Mouse (Mus musculus) heart, adult 2 months (tissue): Measurements from ENCODE around the gene Med16. TPM values are rescaled to one million over a fixed set of nuclear protein-coding genes. Genes with fewer than 3 reads are reported as not detected.
A peak's percentile ranks its signal among the peaks of the same experiment; 100 is the strongest.

Source experiments
- DNase-seq, 2 experiments: peaks; one replicate each; pipeline ENCODE4 v3.0.0; 2021
- H3K27ac ChIP-seq: fragments of 200-600 bp; 2 replicates; pipeline ENCODE4 v1.8.1; 2022
- H3K27me3 ChIP-seq: fragments of 200-500 bp; 2 replicates; pipeline ENCODE4 v1.6.1; 2012; ENCODE audit warnings: mild to moderate bottlenecking, low read length, inconsistent platforms, mixed read lengths; ENCODE audit not compliant: control insufficient read depth, insufficient read depth
- H3K36me3 ChIP-seq: fragments of 200-500 bp; 2 replicates; pipeline ENCODE4 v1.6.1; 2012; ENCODE audit warnings: low read length, inconsistent platforms; ENCODE audit not compliant: control insufficient read depth, insufficient read depth
- H3K4me1 ChIP-seq: fragments of 200-500 bp; 2 replicates; pipeline ENCODE4 v1.6.1; 2011; ENCODE audit warnings: low read length; ENCODE audit not compliant: control insufficient read depth, insufficient read depth
- H3K4me3 ChIP-seq: fragments of 200-600 bp; 2 replicates; pipeline ENCODE4 v1.8.1; 2022
- H3K79me2 ChIP-seq: fragments of 200-500 bp; replicated peaks from 2 replicates; pipeline ENCODE4 v1.6.1; 2012; ENCODE audit warnings: mild to moderate bottlenecking, inconsistent platforms, low read length, moderate library complexity, mixed read lengths; ENCODE audit not compliant: control insufficient read depth, insufficient read depth
- H3K9ac ChIP-seq: fragments of 200-500 bp; 2 replicates; pipeline ENCODE4 v1.6.1; 2012; ENCODE audit warnings: low read depth, mild to moderate bottlenecking, control low read depth, inconsistent platforms, low read length, mixed read lengths
- CTCF ChIP-seq: fragments of 200-600 bp; IDR thresholded peaks from 2 replicates; pipeline ENCODE4 v1.8.1; 2022; ENCODE audit warnings: antibody characterized with exemption, mild to moderate bottlenecking, moderate library complexity
- EP300 ChIP-seq: fragments of 200-500 bp; IDR thresholded peaks from 2 replicates; pipeline ENCODE4 v1.6.1; 2011; ENCODE audit warnings: low read depth, low read length, control low read depth; ENCODE audit not compliant: insufficient read depth
- POLR2A ChIP-seq: fragments of 200-500 bp; IDR thresholded peaks from 2 replicates; pipeline ENCODE4 v1.6.1; 2011; ENCODE audit warnings: mild to moderate bottlenecking, low read depth, low read length, control low read depth; ENCODE audit not compliant: insufficient read depth
- WGBS: fragments of 180-500 bp; shearing (Covaris S2); methylation state at CpG from one replicate; pipeline ENCODE4 v1.1.7; 2018; 5-methylcytosine and 5-hydroxymethylcytosine counted together
- intact Hi-C: fragments of 180-260 bp; cut with DNase I; formaldehyde crosslinking; loops from one replicate; pipeline ENCODE4 v1.15.1; 2025
- polyA plus RNA-seq: library from polyadenylated mRNA; depleted of rRNA; stranded (reverse); fragments of >200 nt; gene quantifications from 2 replicates; pipeline ENCODE4 v1.2.3, GENCODE M21; 2012
- total RNA-seq, 2 experiments: library from RNA; stranded (reverse); gene quantifications; 2 replicates each; pipeline ENCODE4 v1.2.3; 2021

Med16 gene
- total and polyA plus RNA-seq, 3 experiments: 40.8 to 62.4 (median 54.1) TPM

- peak overlapping the region; percentile 29 for H3K9ac ChIP-seq
- TF ChIP-seq POLR2A: 0 out of 2 replicates have a peak, but pooled peaks have one; percentile 33
- no peak for TF ChIP-seq CTCF
- intact Hi-C loops: no loop called here
- H3K4me3 ChIP-seq: peak overlapping the region; percentile 97
- peak in 1 of 2 experiments; percentile 55 for DNase-seq
- peaks cover 4% of the 10 kb centered on the region for H3K4me1 ChIP-seq
- H3K27me3 ChIP-seq: no peaks in the 10 kb centered on the region
- no peaks in the 10 kb centered on the region for H3K79me2 ChIP-seq
- H3K27ac ChIP-seq: peak overlapping the region; percentile 100
- no peaks in the 10 kb centered on the region for H3K36me3 ChIP-seq
- 24% methylated on average over 14 of the region's 14 CpGs for WGBS
Measured at GRCm38 (mm10) chr10:79909092-79909922, 584 bp upstream of the Med16 start.

DNA sequence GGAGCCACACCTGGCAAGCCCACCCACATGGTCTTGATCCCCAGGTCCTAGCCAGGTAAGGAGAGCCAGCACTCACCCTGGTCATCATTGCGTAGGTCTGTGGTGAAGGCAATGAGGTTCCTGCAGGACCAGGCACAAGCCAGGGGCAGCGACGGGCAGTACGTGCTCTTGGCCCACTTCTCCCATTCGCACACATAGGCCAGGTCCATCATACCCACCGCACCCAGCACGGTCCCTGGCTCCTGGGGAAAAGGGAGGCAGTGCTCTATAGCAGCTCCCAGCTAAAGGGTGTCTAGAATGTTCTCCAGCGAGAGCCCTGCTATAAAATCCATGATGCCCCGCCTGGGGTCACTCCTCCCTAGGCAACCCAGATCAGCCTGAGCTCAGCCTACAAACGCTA, 1.3 kb downstream of the Med16 start:
- TF ChIP-seq CTCF: no peak
- no peak for TF ChIP-seq POLR2A
- no peak for TF ChIP-seq EP300
- Histone ChIP-seq H3K36me3 (no peaks in the 10 kb centered on the region), H3K27ac (no peak overlapping the region), H3K4me1 (peaks cover 4% of the 10 kb centered on the region), H3K27me3 (no peaks in the 10 kb centered on the region), H3K79me2 (no peaks in the 10 kb centered on the region), H3K9ac (no peak overlapping the region), H3K4me3 (no peak overlapping the region)
- intact Hi-C loops: loop anchor here (2.0 kb wide), 1 partner anchor 15 kb away; no protein-coding TSS in a partner anchor
- 94% methylated on average over 10 of the region's 10 CpGs for WGBS
- DNase-seq: no peak

DNA sequence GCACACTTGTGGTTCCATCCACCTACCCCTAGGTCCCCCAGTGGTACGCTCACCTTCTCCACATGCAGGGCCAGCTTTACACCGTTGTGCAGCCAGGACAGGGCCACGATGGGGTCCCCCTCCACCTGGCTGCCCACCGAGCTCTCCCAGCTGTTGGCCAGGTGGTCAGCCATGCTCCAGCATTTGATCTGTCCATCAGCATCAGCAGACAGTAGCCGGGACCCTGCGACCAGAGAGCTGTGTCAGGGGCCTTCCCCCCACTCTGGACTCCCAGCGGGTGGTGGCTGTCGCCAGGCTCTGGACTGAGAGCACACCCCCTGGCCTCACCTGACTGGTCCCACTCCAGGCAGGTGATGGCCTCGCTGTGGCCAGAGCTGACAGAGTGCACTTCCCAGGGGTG, 2.0 kb downstream of the Med16 start:
- no peaks in the 10 kb centered on the region for H3K36me3 ChIP-seq
- DNase-seq: no peak
- intact Hi-C loops: loop anchor here (2.0 kb wide), 1 partner anchor 16 kb away; no protein-coding TSS in a partner anchor

GRCm38 (mm10) chr10:79900951-79901410, 7.7 kb downstream of the Med16 start:
- no peaks in the 10 kb centered on the region for H3K36me3 ChIP-seq
- H3K27ac ChIP-seq: no peak overlapping the region
- WGBS: 68% methylated on average over 2 of the region's 2 CpGs
- H3K27me3 ChIP-seq: no peaks in the 10 kb centered on the region
- no peaks in the 10 kb centered on the region for H3K4me1 ChIP-seq
- no peak for TF ChIP-seq EP300
- peak; percentile 35 for TF ChIP-seq CTCF
- H3K9ac ChIP-seq: no peak overlapping the region
- no peak for DNase-seq
- no peaks in the 10 kb centered on the region for H3K79me2 ChIP-seq
- intact Hi-C loops: no loop called here
- no peak overlapping the region for H3K4me3 ChIP-seq

More for the DNA sequence above, 2.0 kb downstream of the Med16 start:
- Histone ChIP-seq H3K79me2 (no peaks in the 10 kb centered on the region), H3K9ac (no peak overlapping the region), H3K4me3 (no peak overlapping the region), H3K27ac (no peak overlapping the region), H3K27me3 (no peaks in the 10 kb centered on the region), H3K4me1 (peaks cover 4% of the 10 kb centered on the region)
- 92% methylated on average over 9 of the region's 9 CpGs for WGBS
- TF ChIP-seq EP300: no peak
- no peak for TF ChIP-seq CTCF
- TF ChIP-seq POLR2A: no peak

DNA sequence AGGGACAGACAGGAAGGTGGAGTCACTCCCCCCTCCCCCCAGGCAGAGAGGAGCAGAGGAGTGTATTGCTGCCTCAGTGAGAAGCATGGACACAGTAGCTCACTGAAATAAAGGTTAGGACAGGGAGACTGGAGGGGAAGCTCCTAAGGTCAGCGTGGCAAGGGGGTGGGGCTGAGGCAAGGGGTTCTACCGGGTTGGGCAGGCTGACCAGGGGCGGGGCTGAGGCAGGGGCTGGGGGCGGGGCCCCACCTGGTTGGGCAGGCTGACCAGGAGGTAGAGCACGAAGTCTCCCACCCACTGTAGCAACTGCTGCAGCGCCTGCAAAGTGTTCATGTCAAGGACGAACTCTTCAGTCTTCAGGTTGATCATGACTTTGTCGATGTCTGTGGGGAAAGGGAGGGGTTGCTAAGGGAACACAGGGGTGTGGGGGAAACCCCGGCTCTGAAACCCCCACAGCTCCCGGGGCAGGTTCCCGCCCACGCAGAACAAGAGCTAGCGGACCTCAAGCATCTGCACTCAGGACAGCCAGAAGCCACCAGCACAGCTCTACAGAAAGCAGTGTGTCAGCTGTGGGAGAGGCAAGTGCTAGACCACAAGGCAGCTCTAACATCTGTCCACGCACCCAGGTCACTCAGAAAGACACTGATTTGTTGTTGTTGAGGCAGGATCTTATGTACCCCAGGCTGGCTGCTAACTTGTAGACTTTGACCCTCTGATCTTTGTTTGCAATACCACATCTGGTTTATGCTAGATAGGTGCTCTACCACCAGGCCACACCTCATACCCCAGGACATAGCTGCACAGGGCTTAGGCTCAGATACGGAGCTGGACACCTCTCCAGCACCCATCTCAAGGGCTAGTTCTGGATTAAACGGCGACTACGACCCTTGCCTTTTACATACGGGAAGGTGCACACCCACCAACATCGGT, 11.1 kb downstream of the Med16 start:
- Histone ChIP-seq H3K4me1 (no peaks in the 10 kb centered on the region), H3K9ac (no peak overlapping the region), H3K79me2 (no peaks in the 10 kb centered on the region), H3K27ac (no peak overlapping the region), H3K36me3 (no peaks in the 10 kb centered on the region), H3K4me3 (no peak overlapping the region), H3K27me3 (no peaks in the 10 kb centered on the region)
- intact Hi-C loops: no loop called here
- no peak for DNase-seq
- TF ChIP-seq EP300: no peak
- no peak for TF ChIP-seq CTCF
- TF ChIP-seq POLR2A: no peak
- 67% methylated on average over 20 of the region's 20 CpGs for WGBS

DNA sequence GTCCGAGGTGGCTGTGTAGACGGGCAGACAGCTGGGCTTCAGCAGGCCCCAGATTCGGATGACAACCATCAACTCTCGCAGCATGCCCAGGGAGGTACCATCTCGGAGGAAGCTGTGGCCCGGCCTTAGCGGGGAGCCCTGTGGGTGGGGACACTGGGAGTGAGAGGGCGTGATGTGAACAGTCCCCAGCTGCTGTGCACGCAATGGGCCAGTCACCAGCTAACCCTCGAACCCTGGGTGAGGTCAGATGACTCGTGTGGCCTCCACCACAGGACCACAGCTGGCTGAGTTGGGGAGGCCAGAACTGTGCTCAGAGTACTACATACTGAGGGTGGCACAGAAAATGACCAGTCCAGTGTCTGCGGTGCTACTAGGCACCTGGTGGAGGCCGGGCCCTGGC, 11.9 kb downstream of the Med16 start:
- Histone ChIP-seq H3K9ac (no peak overlapping the region), H3K79me2 (no peaks in the 10 kb centered on the region), H3K27me3 (no peaks in the 10 kb centered on the region), H3K27ac (no peak overlapping the region), H3K36me3 (no peaks in the 10 kb centered on the region), H3K4me3 (no peak overlapping the region), H3K4me1 (no peaks in the 10 kb centered on the region)
- DNase-seq: peak in 1 of 2 experiments; percentile 10
- intact Hi-C loops: no loop called here
- TF ChIP-seq CTCF (no peak), POLR2A (no peak), EP300 (no peak)
- WGBS: 91% methylated on average over 13 of the region's 13 CpGs
